Mouse (Mus musculus) ZHBTc4 (cell line): ENCODE measurements at regions not wholly inside any gene's neighbourhood (a gene's known extent, or its start where the extent isn't known, plus 50 kb on each side); places are given as distances from the start of the nearest gene placed in this dataset.
A peak's percentile ranks its signal among the peaks of the same experiment; 100 is the strongest.
"Not testable (repeated sequence)": the region's sequence is repeated elsewhere in the genome, so short reads cannot be mapped to it uniquely, and the experiment has no call there.

Experiments
- DNase-seq: peaks from one replicate; pipeline ENCODE4 v3.0.0-alpha.2; 2011; ENCODE audit warnings: low read depth, low spot score

- DNase-seq, result no peak
These were observed 169.2 kb upstream of the Kit start for GRCm38 (mm10) chr5:75405496-75405895.

- DNase-seq, result no peak
These were observed 167.0 kb upstream of the Kit start for GRCm38 (mm10) chr5:75407686-75408085.

- DNase-seq, result no peak
These were observed 164.2 kb upstream of the Kit start for GRCm38 (mm10) chr5:75410240-75411186.

DNA sequence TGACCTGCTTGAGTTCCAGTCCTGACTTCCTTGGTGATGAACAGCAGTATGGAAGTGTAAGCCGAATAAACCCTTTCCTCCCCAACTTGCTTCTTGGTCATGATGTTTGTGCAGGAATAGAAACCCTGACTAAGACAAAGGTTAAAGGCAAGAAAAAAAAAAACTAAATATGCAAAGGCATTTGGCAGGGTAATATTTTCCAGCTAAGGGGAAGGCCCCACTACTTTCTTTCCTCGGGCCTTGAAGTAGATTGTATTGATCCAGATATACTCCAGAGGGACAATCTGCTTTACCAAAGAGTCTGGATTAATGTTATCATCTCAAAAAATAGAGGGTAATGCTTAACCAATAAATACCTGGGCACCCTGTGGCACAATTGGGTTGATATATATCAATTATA lies 155.4 kb upstream of the Kit start:
- DNase-seq, result not testable (repeated sequence)

DNA sequence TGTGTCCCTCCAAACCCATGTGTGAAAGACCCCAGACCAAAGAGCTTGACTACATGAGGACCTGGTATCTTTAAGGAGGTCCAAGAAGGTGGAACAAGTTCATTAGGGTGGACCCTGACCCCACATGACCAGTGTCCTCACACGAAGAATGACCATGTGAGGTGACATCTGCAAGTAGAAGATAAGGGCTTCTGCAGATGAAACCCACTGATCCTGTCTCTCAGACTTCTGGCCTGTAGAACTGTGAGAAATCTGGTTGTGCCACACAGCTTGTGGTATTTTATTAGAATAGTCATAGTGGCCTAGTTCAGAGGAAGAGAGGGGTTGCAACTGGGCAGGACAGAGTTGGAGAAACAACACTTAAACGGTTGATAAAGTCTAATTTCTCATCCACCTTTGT lies 141.8 kb upstream of the Kit start:
- no peak for DNase-seq

GRCm38 (mm10) chr5:75437924-75438323 lies 136.8 kb upstream of the Kit start:
- DNase-seq, result peak; percentile 24

DNA sequence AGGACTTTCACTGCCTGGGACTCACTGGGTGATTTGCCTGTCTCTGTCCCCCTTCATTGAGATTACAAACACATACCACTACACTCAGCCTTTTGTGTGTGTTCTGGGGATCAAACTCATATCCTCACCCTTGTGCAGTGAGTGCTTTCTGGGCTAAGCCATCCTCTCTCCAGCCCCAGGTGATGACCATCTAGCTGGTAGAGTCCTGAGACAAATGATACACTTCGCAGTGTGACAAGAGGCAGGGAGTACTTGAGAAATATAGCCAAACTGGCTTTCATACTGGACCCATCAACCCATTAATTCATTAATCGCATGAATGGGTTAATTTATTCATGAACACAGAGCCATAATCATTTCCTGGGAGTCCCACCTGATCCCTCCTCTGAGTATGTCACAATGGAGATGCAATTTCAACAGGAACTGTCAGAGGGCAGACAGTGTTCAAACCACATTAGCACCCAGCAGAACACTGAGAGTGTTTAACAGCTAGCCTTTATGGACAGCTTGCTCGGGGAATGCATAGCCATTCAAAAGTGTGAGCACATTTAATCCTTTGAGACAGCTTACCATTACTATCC lies 130.6 kb upstream of the Kit start:
- no peak for DNase-seq

GRCm38 (mm10) chr5:75446386-75446785 lies 128.3 kb upstream of the Kit start:
- DNase-seq, result no peak

- DNase-seq, result peak; percentile 15
These were observed 124.7 kb upstream of the Kit start for GRCm38 (mm10) chr5:75449913-75450525.

GRCm38 (mm10) chr5:75450564-75450963 lies 124.2 kb upstream of the Kit start:
- DNase-seq, result peak; percentile 14

DNA sequence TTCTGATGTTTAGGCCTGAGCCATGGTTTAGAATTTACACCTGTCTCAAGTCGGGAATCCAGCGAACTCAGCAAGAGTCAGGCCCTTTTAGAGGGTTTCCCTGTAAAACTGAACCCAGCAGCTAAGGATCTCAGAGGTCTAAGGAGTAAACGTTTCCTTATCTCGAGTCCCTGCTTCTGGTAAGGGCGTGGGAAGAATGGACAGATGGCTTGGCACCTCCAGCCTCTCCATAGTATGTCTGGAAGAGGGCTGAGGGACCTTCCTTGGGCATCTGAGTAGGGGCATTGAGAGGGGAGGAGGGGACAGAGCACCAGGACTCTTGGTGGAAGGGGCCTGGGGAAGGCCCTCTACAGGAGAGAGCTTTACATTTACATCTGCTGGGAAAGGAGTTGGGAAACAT lies 123.6 kb upstream of the Kit start:
- no peak for DNase-seq

DNA sequence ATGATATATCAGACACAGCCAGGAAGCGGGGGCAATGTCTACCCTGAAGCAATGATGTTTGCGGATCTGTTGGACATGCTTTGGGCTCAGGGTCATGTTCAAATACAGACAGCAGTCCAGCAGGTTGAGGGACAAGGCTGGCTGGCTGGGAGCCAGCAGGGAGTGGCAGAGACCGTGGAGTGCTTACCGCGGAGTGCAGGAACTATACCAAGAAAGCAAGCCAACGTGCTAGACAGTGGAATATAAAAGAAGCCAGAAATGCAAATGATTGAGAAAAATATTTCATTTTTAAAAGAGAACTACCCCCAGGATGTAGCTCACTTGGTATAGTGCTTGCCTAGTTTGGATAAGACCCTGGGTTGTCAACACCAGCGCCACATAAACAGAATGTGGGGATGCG lies 123.0 kb upstream of the Kit start:
- no peak for DNase-seq

DNA sequence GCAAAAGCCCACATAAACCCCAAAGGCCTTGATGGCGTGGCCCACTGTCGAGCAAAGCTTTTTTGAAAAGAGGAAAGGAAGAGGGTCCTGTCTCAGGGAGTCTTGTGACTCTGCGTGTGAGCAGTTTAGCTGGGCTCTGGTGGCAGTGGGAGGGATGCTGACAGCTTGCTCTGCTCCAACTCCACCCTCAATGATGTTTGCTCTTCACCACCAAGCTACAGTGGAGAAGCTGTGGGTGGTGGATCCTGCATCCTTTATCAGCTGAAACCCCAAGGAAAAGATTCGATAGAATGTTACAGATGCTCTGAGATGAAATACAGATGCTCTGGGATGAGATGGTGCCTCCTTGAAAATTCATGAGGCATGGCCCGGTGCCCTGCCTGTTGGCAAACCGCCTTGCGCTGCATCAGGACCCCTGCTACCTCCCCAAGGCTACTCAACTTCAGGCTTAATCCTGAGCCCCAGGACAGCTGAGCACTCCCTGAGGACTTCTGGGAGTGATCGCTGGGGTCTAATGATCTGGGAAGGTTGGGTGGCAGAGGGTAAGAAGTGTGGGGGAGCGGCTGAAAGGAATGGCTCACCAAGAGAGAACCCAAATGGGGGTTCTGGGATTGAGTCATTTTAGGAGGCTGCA lies 120.8 kb upstream of the Kit start:
- DNase-seq, result no peak

GRCm38 (mm10) chr5:75454961-75455541 lies 119.7 kb upstream of the Kit start:
- no peak for DNase-seq

DNA sequence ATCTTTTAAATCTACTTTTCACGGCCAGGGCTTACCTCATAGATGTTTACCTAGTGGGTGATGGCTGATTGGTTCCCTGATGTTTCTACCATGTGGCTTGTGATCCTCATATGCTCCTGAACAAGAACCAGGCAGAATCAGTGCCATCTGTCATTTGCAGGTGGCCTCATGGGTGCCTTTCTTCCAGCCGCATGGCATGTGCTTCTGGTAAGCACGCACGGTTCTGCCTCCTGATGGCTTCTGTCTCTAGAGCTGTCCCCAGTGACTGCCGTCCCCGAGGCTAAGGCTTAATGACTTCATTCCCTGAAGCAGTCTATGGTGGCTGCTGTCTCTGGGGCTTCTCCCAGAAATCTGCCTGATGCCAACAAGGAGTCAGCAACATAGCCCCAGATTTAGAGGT lies 117.3 kb upstream of the Kit start:
- DNase-seq, result no peak

- DNase-seq, result no peak
These were observed 116.4 kb upstream of the Kit start for GRCm38 (mm10) chr5:75458317-75458716.

- DNase-seq, result no peak
These were observed 114.9 kb upstream of the Kit start for GRCm38 (mm10) chr5:75459758-75460354.

DNA sequence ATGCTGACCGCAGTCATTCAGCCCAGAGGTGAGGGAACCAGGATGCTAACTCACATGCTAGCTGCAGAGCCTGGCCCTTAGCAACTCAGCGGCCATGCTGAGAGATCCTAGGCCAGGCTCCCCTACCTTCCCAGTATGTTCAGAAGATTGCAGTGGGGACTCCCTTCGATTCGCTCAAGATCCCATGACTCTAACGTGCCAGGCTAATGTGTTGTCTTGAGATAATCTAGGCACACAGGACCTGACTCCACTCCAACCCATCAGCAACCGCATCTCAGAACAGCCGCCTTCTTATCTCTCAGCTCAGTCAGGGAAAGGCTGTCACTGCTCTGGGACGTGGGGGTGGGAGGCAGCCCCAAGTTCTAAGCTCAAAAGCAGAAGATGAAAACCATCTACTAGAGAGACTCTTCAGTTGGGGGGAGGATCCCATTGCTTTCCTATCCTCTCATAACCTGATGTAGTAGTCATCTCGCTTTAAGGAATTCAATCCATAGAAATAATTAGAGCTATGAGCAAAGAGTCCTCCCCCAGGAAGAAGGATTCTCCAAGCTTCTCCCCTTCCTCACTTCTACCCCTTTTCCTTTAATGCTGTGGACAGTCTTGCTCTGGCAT lies 114.2 kb upstream of the Kit start:
- DNase-seq, result no peak

DNA sequence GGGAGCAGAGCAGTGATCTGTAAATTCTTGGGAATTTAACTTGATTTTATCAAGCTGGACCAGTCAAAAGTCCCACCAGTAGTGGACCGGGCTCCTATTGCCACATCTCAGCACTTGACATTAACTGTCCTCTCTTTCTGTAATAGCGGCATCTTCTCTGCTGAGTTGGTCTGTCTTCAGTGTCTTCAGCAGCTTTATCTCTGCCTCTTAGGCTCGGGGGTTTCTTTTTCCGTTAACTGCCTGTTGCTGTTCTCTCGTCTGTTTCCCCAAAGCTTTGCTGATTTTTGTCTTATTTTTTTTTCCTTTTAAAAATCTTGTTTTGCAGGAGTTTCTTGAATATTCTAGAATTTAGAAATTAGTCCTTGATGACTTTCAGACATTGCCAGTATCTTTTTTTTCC lies 113.3 kb upstream of the Kit start:
- DNase-seq, result no peak

GRCm38 (mm10) chr5:75463591-75463990 lies 111.1 kb upstream of the Kit start:
- no peak for DNase-seq

GRCm38 (mm10) chr5:75465701-75466100 lies 109.0 kb upstream of the Kit start:
- peak; percentile 27 for DNase-seq
